In the genomic region with DNA sequence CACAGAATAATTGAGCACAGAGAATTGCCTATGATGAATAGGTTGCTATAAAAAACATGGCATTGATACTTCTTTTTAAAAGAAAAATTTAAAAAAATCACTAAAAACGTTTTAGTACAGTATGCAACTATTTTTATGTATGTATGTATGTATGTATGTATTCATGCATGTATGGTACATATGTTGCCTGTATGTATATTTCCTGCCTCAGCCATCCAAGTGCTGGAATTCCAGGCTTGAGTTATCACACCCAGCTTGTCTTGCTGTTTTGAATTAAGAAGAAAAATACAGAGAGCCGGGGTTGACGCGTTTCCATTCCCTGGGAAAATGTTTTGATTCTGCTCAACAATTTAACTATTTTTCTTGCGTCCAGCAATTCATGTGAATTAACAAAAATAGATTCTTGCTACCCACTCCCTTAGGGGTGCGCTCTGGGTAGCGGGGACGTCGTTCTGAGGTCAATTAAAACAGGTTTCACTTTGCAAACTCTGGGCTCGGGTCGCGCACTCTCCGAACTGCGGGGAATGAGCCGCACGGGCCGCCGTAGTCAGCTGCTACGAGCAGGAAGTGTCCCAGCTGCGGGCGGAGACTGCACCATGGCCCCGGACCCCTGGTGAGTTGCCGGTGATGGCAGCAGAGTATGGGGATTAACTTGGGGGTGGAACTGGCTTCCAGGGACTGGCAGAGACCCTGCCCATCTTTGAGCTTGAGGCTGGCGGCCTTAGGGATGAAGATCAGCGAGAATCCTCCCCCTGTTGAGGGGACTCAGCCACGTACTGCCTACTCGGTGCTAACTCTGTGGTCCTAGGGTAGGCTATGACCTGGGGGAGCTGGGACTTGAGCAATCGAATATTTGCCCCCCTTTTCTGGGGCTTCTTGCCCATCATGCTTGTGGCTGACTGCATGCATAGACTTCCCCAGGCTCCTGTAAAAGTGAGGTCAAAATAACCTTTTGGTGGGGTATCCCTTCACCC, we compare ENCODE assay signal across 8 mouse cellular contexts. TPM values are rescaled to one million over a fixed set of nuclear protein-coding genes. Genes with fewer than 3 reads are reported as not detected.
DNase-seq lines count a peak whose midpoint lies in the region; ATAC-seq and TF ChIP-seq lines count a peak whose summit lies in the region.

Gene Stx8, plus strand, starts transcription at position 289 of the 974 bp plus-strand sequence.

- peaks cover 18% of the 10 kb centered on the region for H3K4me1 ChIP-seq in embryonic facial prominence, embryonic 13.5 days
- H3K4me1 ChIP-seq in limb, embryonic 14.5 days (ENCODE audit: control insufficient read depth, insufficient read depth, low read length), result no peaks in the 10 kb centered on the region; the same call in 1 of the 2 replicates
- peaks cover 6% of the 10 kb centered on the region; the same call in 1 of the 2 replicates for H3K4me1 ChIP-seq in midbrain, postnatal 0 days (ENCODE audit: insufficient read depth, low read length)

- WGBS in embryonic facial prominence, embryonic 13.5 days, result under 1% methylated on average over 28 of the region's 28 CpGs
- under 1% methylated on average over 28 of the region's 28 CpGs for WGBS in limb, embryonic 14.5 days
- under 1% methylated on average over 28 of the region's 28 CpGs for WGBS in midbrain, postnatal 0 days

- H3K4me3 ChIP-seq in embryonic facial prominence, embryonic 13.5 days, result peak within 1 kb of the TSS; percentile 86
- H3K4me3 ChIP-seq in limb, embryonic 14.5 days (replicated peaks; ENCODE audit: low read length), result peak within 1 kb of the TSS; percentile 73
- H3K4me3 ChIP-seq in midbrain, postnatal 0 days (ENCODE audit: low read depth, low read length), result peak within 1 kb of the TSS; percentile 62

- no peaks in the 10 kb centered on the region for H3K9me3 ChIP-seq in embryonic facial prominence, embryonic 13.5 days
- no peaks in the 10 kb centered on the region for H3K9me3 ChIP-seq in limb, embryonic 14.5 days (ENCODE audit: control insufficient read depth, low read length)
- no peaks in the 10 kb centered on the region for H3K9me3 ChIP-seq in midbrain, postnatal 0 days (ENCODE audit: low read length)

- no peaks in the 10 kb centered on the region for H3K27me3 ChIP-seq in embryonic facial prominence, embryonic 13.5 days
- H3K27me3 ChIP-seq in limb, embryonic 14.5 days (ENCODE audit: control insufficient read depth, insufficient read depth, low read length), result no peaks in the 10 kb centered on the region
- H3K27me3 ChIP-seq in midbrain, postnatal 0 days (ENCODE audit: insufficient read depth, low read length), result no peaks in the 10 kb centered on the region

- H3K9ac ChIP-seq in embryonic facial prominence, embryonic 13.5 days, result peak within 1 kb of the TSS; percentile 87
- H3K9ac ChIP-seq in limb, embryonic 14.5 days (ENCODE audit: low read depth, low read length, severe bottlenecking), result peak within 1 kb of the TSS; percentile 74
- H3K9ac ChIP-seq in midbrain, postnatal 0 days (replicated peaks; ENCODE audit: low read length, poor library complexity, severe bottlenecking), result peak within 1 kb of the TSS; percentile 73

- H3K27ac ChIP-seq in embryonic facial prominence, embryonic 13.5 days, result peak within 1 kb of the TSS; percentile 22; the same call in 1 of the 2 replicates
- H3K27ac ChIP-seq in limb, embryonic 14.5 days (replicated peaks; ENCODE audit: low read depth, low read length), result no peak within 1 kb of the TSS
- no peak within 1 kb of the TSS for H3K27ac ChIP-seq in midbrain, postnatal 0 days (ENCODE audit: low read depth, low read length)

- no peak for TF ChIP-seq CTCF in midbrain, postnatal 0 days (IDR thresholded peaks at IDR 0.05)

- peak; percentile 37; the same call in 1 of the 2 replicates for ATAC-seq in embryonic facial prominence, embryonic 13.5 days (ENCODE audit: insufficient number of reproducible peaks, insufficient read depth, low FRiP score, low TSS enrichment, low read depth)
- peak; percentile 80 for ATAC-seq in limb, embryonic 14.5 days (ENCODE audit: low FRiP score, low read depth)
- ATAC-seq in midbrain, postnatal 0 days (ENCODE audit: low FRiP score), result peak; percentile 83

- DNase-seq in 3134 (ENCODE audit: extremely low read depth, insufficient read length, low spot score), result peak; percentile 85
- peak; percentile 97 to 98 for DNase-seq in adrenal gland, postnatal 36 days
- DNase-seq in heart, adult 8-10 months (ENCODE audit: low spot score), result peak; percentile 93
- DNase-seq in kidney, adult 9 months, result peak; percentile 93
- DNase-seq in limb, embryonic 14.5 days (ENCODE audit: low spot score), result peak; percentile 79
- DNase-seq in midbrain, postnatal 0 days (ENCODE audit: low spot score), result peak; percentile 79
- DNase-seq in spleen, postnatal 14 days (ENCODE audit: low spot score in 2 of 2), result peak; percentile 86 to 93

- peak within 1 kb of the TSS; percentile 87 for H3K4me2 ChIP-seq in embryonic facial prominence, embryonic 13.5 days
- H3K4me2 ChIP-seq in limb, embryonic 14.5 days (replicated peaks; ENCODE audit: low read depth, low read length, severe bottlenecking), result peak within 1 kb of the TSS; percentile 61
- peak within 1 kb of the TSS; percentile 73 for H3K4me2 ChIP-seq in midbrain, postnatal 0 days (ENCODE audit: low read depth, low read length, poor library complexity, severe bottlenecking)

- 0 out of 2 replicates have a peak, but pooled peaks have one; percentile 24 for TF ChIP-seq POLR2A in limb, embryonic 14.5 days (IDR thresholded peaks at IDR 0.05; ENCODE audit: borderline replicate concordance, extremely low read depth, insufficient read depth, insufficient read length)

- peaks cover 11% of the 10 kb centered on the region; the same call in 1 of the 2 replicates for H3K36me3 ChIP-seq in embryonic facial prominence, embryonic 13.5 days
- H3K36me3 ChIP-seq in limb, embryonic 14.5 days (ENCODE audit: control insufficient read depth, insufficient read depth, low read length), result peaks cover 11% of the 10 kb centered on the region; the same call in 1 of the 2 replicates
- 0 out of 2 replicates have a peak, but pooled peaks cover 4% of the 10 kb centered on the region for H3K36me3 ChIP-seq in midbrain, postnatal 0 days (ENCODE audit: insufficient read depth, low read length)

RNA-seq across cellular contexts. Expression of gene Stx8, which starts in this region (rescaled TPM):
- total RNA-seq in adrenal gland, postnatal 36 days (2021), result 10 to 100 TPM; 31.4 to 34.7 TPM
- 62.1 and 68.1 TPM in 2 replicates for polyA plus RNA-seq in embryonic facial prominence, embryonic 13.5 days (2015; fragmentation: Nextera tagmentation; extraction: Ambion mirVana)
- total RNA-seq in heart, adult 8-10 months (2022), result 10 to 100 TPM; 24.6 to 34.0 (median 28.6) TPM
- polyA plus RNA-seq in limb, embryonic 14.5 days (2012; rRNA removed), result 14.6 and 23.3 TPM in 2 replicates
- 62.1 and 65.3 TPM in 2 replicates for polyA plus RNA-seq in limb, embryonic 14.5 days (2014; fragmentation: Nextera tagmentation; extraction: Ambion mirVana)
- total RNA-seq in midbrain, postnatal 0 days (2014; rRNA removed), result 13.2 and 22.4 TPM in 2 replicates
- 59.0 and 63.6 TPM in 2 replicates for polyA plus RNA-seq in midbrain, postnatal 0 days (2015; fragmentation: Nextera tagmentation; extraction: Ambion mirVana)
